Mouse (Mus musculus) limb, embryonic 11.5 days (tissue): Measurements from ENCODE around the gene Dnph1. TPM values are rescaled to one million over a fixed set of nuclear protein-coding genes. Genes with fewer than 3 reads are reported as not detected.

Experiments used
- polyA plus RNA-seq: library from polyadenylated mRNA; unstranded; fragments of >200 nt; fragmentation: Nextera tagmentation; extraction: Ambion mirVana; gene quantifications from 2 replicates; pipeline ENCODE4 v1.2.1, GENCODE M21; 2014

Dnph1 gene
- polyA plus RNA-seq, 1 experiment from 2014 or later: 59.7 TPM

Other genes starting within 250 kb of the Dnph1 start
- 123 and 124 TPM in 2 replicates for gene Polr1c, start 248.7 kb upstream of the Dnph1 start, polyA plus RNA-seq
- 64.0 and 76.9 TPM in 2 replicates for gene Yipf3, start 248.6 kb upstream of the Dnph1 start, polyA plus RNA-seq
- gene Lrrc73, start 243.2 kb upstream of the Dnph1 start, polyA plus RNA-seq: 0.69 and 0.72 TPM in 2 replicates
- gene Tjap1, start 213.7 kb upstream of the Dnph1 start, polyA plus RNA-seq: 53.1 and 54.3 TPM in 2 replicates
- 1.1 and 1.3 TPM in 2 replicates for gene Dlk2, start 199.3 kb upstream of the Dnph1 start, polyA plus RNA-seq
- 5.0 and 5.8 TPM in 2 replicates for gene Abcc10, start 168.4 kb upstream of the Dnph1 start, polyA plus RNA-seq
- 16.1 and 17.0 TPM in 2 replicates for gene Zfp318, start 113.0 kb upstream of the Dnph1 start, polyA plus RNA-seq
- 0.31 TPM in 1 of 2 replicates, not detected in the other for gene Crip3, start 67.8 kb upstream of the Dnph1 start, polyA plus RNA-seq
- not detected in 2 replicates for gene Slc22a7, start 58.3 kb upstream of the Dnph1 start, polyA plus RNA-seq
- gene Ttbk1, start 9.0 kb upstream of the Dnph1 start, polyA plus RNA-seq: 0.27 and 0.58 TPM in 2 replicates
- 3.8 and 3.9 TPM in 2 replicates for gene Cul9, start 49.7 kb downstream of the Dnph1 start, polyA plus RNA-seq
- 8.3 and 9.8 TPM in 2 replicates for gene Srf, start 59.5 kb downstream of the Dnph1 start, polyA plus RNA-seq
- gene Ptk7, start 132.8 kb downstream of the Dnph1 start, polyA plus RNA-seq: 50.3 and 60.4 TPM in 2 replicates
- gene Klc4, start 149.3 kb downstream of the Dnph1 start, polyA plus RNA-seq: 23.8 and 25.7 TPM in 2 replicates
- 106 and 126 TPM in 2 replicates for gene Mrpl2, start 149.5 kb downstream of the Dnph1 start, polyA plus RNA-seq
- gene Cul7, start 153.6 kb downstream of the Dnph1 start, polyA plus RNA-seq: 34.6 and 36.3 TPM in 2 replicates
- gene Rrp36, start 177.6 kb downstream of the Dnph1 start, polyA plus RNA-seq: 59.8 and 61.3 TPM in 2 replicates
- 153 and 160 TPM in 2 replicates for gene Mea1, start 182.1 kb downstream of the Dnph1 start, polyA plus RNA-seq
- 117 and 121 TPM in 2 replicates for gene Klhdc3, start 184.2 kb downstream of the Dnph1 start, polyA plus RNA-seq
- gene Ppp2r5d, start 208.4 kb downstream of the Dnph1 start, polyA plus RNA-seq: 122 and 135 TPM in 2 replicates
- 18.1 and 18.5 TPM in 2 replicates for gene Pex6, start 214.8 kb downstream of the Dnph1 start, polyA plus RNA-seq
- gene Gnmt, start 232.5 kb downstream of the Dnph1 start, polyA plus RNA-seq: 0.35 TPM in 1 of 2 replicates, not detected in the other